Mouse (Mus musculus) olfactory bulb, adult 2 months (tissue): ENCODE results near the gene Kmt2a. TPM values are rescaled to one million over a fixed set of nuclear protein-coding genes. Genes with fewer than 3 reads are reported as not detected.

Experiments
- H3K27ac ChIP-seq: fragments of 200-500 bp; 2 replicates; pipeline ENCODE4 v1.5.1; 2012; ENCODE audit warnings: low read depth, low read length; ENCODE audit not compliant: insufficient read depth
- H3K4me1 ChIP-seq: fragments of 200-500 bp; 2 replicates; pipeline ENCODE4 v1.6.1; 2012; ENCODE audit warnings: low read length; ENCODE audit not compliant: control insufficient read depth, insufficient read depth
- H3K4me3 ChIP-seq: fragments of 200-500 bp; 2 replicates; pipeline ENCODE4 v1.5.1; 2012; ENCODE audit warnings: mild to moderate bottlenecking, low read depth, low read length, moderate library complexity; ENCODE audit not compliant: insufficient read depth
- CTCF ChIP-seq: fragments of 200-500 bp; IDR thresholded peaks from 2 replicates; pipeline ENCODE4 v1.5.1; 2012; ENCODE audit warnings: low read depth, mild to moderate bottlenecking, low read length, moderate library complexity; ENCODE audit not compliant: insufficient read depth
- POLR2A ChIP-seq: fragments of 200-500 bp; IDR thresholded peaks from 2 replicates; pipeline ENCODE4 v1.6.1; 2012; ENCODE audit warnings: mild to moderate bottlenecking, low read depth, low read length, moderate library complexity; ENCODE audit not compliant: insufficient read depth
- WGBS: fragments of 180-500 bp; shearing (Covaris S2); methylation state at CpG from one replicate; pipeline ENCODE4 v1.1.7; 2018; 5-methylcytosine and 5-hydroxymethylcytosine counted together
- polyA plus RNA-seq: library from polyadenylated mRNA; stranded (reverse); fragments of >200 nt; gene quantifications from 2 replicates; pipeline ENCODE4 v1.2.4, GENCODE M21; 2012; ENCODE audit warnings: low replicate concordance; ENCODE audit not compliant: missing spikeins, insufficient read depth, insufficient read length

Gene Kmt2a
- polyA plus RNA-seq, 1 experiment: 83.9 TPM

GRCm38 (mm10) chr9:44810316-44810715 lies 70.8 kb downstream of the Kmt2a start:
- WGBS: 81% methylated on average over 10 of the region's 10 CpGs
- TF ChIP-seq CTCF: no peak
- no peak for TF ChIP-seq POLR2A
- H3K4me3 ChIP-seq: no peak overlapping the region

GRCm38 (mm10) chr9:44807778-44808177 lies 73.3 kb downstream of the Kmt2a start:
- WGBS: 96% methylated on average over 10 of the region's 10 CpGs
- no peak overlapping the region for H3K4me3 ChIP-seq
- no peak overlapping the region for H3K27ac ChIP-seq
- TF ChIP-seq POLR2A: no peak
- no peak for TF ChIP-seq CTCF
- H3K4me1 ChIP-seq: no peaks in the 10 kb centered on the region

More at GRCm38 (mm10) chr9:44810316-44810715, 70.8 kb downstream of the Kmt2a start:
- no peak overlapping the region for H3K27ac ChIP-seq
- H3K4me1 ChIP-seq: no peaks in the 10 kb centered on the region

- H3K4me3 ChIP-seq: no peak overlapping the region
- 59% methylated on average over 5 of the region's 5 CpGs for WGBS
- H3K27ac ChIP-seq: no peak overlapping the region
- H3K4me1 ChIP-seq: no peaks in the 10 kb centered on the region
- TF ChIP-seq CTCF (no peak), POLR2A (no peak)
Observed at GRCm38 (mm10) chr9:44807141-44807540, 74.0 kb downstream of the Kmt2a start.

GRCm38 (mm10) chr9:44805536-44805935 lies 75.6 kb downstream of the Kmt2a start:
- H3K4me1 ChIP-seq: no peaks in the 10 kb centered on the region
- TF ChIP-seq CTCF (no peak), POLR2A (no peak)
- no peak overlapping the region for H3K27ac ChIP-seq
- no peak overlapping the region for H3K4me3 ChIP-seq
- WGBS: 91% methylated on average over 5 of the region's 5 CpGs

GRCm38 (mm10) chr9:44804678-44805077 lies 76.4 kb downstream of the Kmt2a start:
- 92% methylated on average over 10 of the region's 10 CpGs for WGBS
- no peak overlapping the region for H3K27ac ChIP-seq
- TF ChIP-seq POLR2A (no peak), CTCF (no peak)

GRCm38 (mm10) chr9:44802808-44803450 lies 78.2 kb downstream of the Kmt2a start, which contains the start of gene Ttc36:
Ttc36 (minus strand) TSS chr9:44803072.
- H3K4me1 ChIP-seq: peaks cover 18% of the 10 kb centered on the region
- WGBS: 75% methylated on average over 4 of the region's 4 CpGs
- TF ChIP-seq CTCF: no peak
- H3K4me3 ChIP-seq: no peak within 1 kb of the TSS
- H3K27ac ChIP-seq: no peak within 1 kb of the TSS

More at GRCm38 (mm10) chr9:44804678-44805077, 76.4 kb downstream of the Kmt2a start:
- H3K4me3 ChIP-seq: no peak overlapping the region
- H3K4me1 ChIP-seq: peaks cover under 1% of the 10 kb centered on the region

- TF ChIP-seq CTCF (no peak), POLR2A (no peak)
- H3K4me3 ChIP-seq: no peak overlapping the region
- H3K4me1 ChIP-seq: peaks cover 19% of the 10 kb centered on the region
- 88% methylated on average over 6 of the region's 6 CpGs for WGBS
- H3K27ac ChIP-seq: no peak overlapping the region
Observed at GRCm38 (mm10) chr9:44801669-44802068, 79.4 kb downstream of the Kmt2a start.

GRCm38 (mm10) chr9:44799958-44800324 lies 81.2 kb downstream of the Kmt2a start:
- no peak overlapping the region for H3K27ac ChIP-seq
- 29% methylated on average over 9 of the region's 9 CpGs for WGBS

GRCm38 (mm10) chr9:44799102-44799957 lies 81.8 kb downstream of the Kmt2a start, which contains the start of gene Tmem25:
Tmem25 (minus strand) TSS chr9:44799307.
- H3K27ac ChIP-seq: peak within 1 kb of the TSS; percentile 32; the same call in 1 of the 2 replicates
- peak; percentile 61; the same call in 1 of the 2 replicates for TF ChIP-seq POLR2A
- TF ChIP-seq CTCF: no peak
- peak within 1 kb of the TSS; percentile 77 for H3K4me3 ChIP-seq
- peaks cover 19% of the 10 kb centered on the region for H3K4me1 ChIP-seq
- WGBS: under 1% methylated on average over 75 of the region's 75 CpGs

More at GRCm38 (mm10) chr9:44799958-44800324, 81.2 kb downstream of the Kmt2a start:
- Histone ChIP-seq H3K4me1 (peaks cover 19% of the 10 kb centered on the region), H3K4me3 (peak overlapping the region; percentile 77)
- TF ChIP-seq CTCF (no peak), POLR2A (no peak)
